Mouse (Mus musculus) C2C12 (cell line): ENCODE data around the gene Adcy9.

ENCODE experiments used
- CEBPB ChIP-seq: IDR thresholded peaks from one replicate; pipeline ENCODE4 v1.6.1; 2011; ENCODE audit warnings: low read depth, mild to moderate bottlenecking, control low read depth, moderate library complexity
- CTCF ChIP-seq: IDR thresholded peaks from one replicate; pipeline ENCODE4 v1.5.1; 2011; ENCODE audit not compliant: control insufficient read depth, insufficient read depth, insufficient read length
- MAX ChIP-seq: IDR thresholded peaks from one replicate; pipeline ENCODE4 v1.6.1; 2011; ENCODE audit warnings: mild to moderate bottlenecking, control low read depth
- USF1 ChIP-seq: IDR thresholded peaks from one replicate; pipeline ENCODE4 v1.6.1; 2011; ENCODE audit warnings: low read depth, mild to moderate bottlenecking, control low read depth, moderate library complexity

GRCm38 (mm10) chr16:4418776-4419545, 1.3 kb downstream of the Adcy9 start:
- TF ChIP-seq CTCF (no peak), CEBPB (no peak), MAX (no peak), USF1 (no peak)
